Mouse (Mus musculus) spleen, postnatal 4 days (tissue): ENCODE measurements around the gene Ampd1.

Experiments used
- DNase-seq, 2 experiments: peaks; one replicate each; pipeline ENCODE4 v3.0.0; 2022; ENCODE audit warnings: low spot score in 2 of 2

The Ampd1 gene

DNA sequence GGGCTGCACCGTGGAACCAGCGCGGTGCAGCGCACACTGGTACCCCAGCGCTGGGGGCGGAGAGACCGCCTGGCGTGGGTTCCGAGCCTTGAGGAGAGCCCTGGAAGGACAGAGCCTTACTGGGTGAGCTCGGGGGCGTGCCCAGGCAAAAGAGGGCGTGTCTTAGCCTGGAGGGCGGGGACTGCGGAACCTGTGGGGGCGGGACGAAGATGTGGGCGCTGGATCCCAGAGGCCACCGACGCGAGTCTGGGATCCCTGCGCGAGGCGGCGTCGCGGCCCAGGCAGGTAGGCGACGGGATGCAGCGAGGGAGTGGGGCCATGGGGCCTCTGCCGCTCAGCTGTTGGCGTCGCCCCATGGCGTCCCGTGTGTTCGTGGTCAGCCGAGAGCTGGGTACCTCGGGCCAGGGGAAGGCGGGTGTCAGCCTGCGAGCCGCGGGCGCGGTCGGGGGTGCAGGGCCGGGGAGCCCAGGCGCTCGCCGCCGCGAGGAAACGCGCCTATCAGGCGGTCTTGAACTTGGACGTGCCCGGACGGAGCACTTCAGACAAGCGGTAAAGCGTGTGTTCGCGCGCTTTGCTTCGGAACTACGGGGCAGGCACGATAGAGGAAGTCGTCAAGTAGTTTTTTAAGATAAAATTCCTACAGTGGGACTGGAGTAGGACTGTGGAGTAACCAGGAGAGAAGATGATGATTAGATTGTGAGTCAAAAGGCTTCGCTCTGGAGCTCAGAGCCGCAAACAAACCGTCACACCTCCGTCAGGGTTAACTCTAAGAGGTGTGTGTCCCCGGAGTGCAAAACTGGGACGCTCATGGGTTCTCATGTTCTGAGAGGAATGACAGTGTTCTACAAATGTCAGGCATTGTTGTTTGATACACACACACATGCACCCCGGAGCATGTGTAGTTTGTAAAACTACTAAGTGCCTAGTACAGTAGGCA is 28.9 kb downstream of the Ampd1 start, which contains the start of gene Dennd2c:
Gene Dennd2c (plus strand): TSS at position 151 of the 937 bp plus-strand sequence.
- DNase-seq = peak; percentile 98 to 99

- DNase-seq = peak in 1 of 2 experiments; percentile 54
These were observed 33.9 kb downstream of the Ampd1 start for GRCm38 (mm10) chr3:103107565-103108240.

DNA sequence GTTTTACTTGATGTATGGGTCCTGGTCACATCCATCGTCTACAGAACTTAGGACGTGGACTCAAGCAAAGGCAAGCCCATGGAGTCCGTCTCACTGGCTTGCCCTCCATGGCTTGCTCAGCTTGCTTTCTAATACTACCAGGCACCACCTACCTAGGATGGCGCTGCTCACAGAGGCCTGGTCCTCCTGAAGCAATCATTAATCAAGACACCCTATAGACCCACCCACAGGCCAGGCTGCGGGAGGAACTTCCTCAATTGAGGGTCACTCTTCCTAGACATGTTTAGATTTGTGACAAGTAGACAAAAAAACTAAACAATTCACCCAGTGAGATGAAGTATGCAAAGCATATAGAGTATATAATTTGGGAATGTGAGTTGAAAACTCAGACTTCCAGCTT is 38.4 kb downstream of the Ampd1 start:
- DNase-seq = no peak

DNA sequence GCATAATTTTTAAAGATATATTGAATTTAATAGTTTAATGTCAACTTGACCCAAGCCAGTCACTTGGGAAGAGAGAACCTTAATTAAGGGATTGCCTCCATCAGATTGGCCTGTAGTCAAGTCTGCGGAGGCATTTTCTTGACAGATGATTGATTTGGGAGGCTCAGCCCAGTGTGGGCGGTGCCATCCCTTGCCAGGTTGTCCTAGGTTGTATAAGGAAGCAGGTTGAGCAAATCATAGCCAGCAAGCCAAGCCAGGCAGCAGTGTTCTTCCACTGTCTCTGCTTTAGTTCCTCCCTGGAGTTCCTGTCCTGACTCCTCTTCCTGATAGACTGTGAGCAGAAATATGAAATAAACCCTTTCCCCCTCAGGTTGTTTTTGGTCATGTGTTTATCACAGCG is 49.8 kb downstream of the Ampd1 start:
- DNase-seq = no peak

- no peak for DNase-seq
These were observed 52.3 kb downstream of the Ampd1 start for GRCm38 (mm10) chr3:103126138-103126537.

DNA sequence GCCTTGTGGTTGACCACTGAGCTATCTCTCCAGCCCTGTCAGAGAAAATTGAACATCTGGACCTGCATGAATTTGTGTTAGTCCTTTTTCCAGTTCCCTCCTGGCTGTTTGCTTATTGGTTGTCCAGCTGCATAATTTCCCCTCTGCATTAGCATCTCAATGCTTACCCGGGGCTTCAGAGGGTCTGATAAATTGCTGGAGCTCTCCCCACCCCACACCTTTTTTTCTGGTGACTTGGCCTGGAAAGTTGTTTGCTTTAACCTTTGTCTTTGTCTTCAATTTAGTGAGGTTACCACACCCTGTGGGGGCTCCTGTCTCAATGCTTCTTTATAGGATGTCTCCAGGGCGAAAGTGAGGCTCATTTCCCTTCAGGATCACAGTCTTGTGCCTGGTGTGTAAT is 53.4 kb downstream of the Ampd1 start:
- DNase-seq = no peak

- no peak for DNase-seq
These were observed 53.9 kb downstream of the Ampd1 start for GRCm38 (mm10) chr3:103127721-103128120.

DNA sequence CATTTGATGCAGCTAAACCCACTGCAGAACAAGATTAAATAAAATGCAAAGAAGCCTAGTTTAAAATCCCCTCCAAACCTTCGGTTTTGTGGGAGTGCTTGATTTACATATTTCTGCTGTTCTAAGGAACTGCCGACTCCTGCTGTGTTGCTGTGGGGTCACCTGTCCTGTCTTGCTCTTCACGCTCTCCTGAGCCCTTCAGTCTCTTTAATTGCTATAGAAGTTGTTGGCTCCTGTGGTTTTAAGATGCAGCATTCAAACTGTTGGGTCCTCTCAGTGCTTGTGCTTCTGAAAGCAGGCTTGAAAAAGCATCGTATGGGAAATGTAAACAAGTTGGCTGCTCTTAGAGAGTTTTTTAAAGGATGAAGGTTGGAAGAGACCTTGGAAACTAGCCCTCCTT is 54.4 kb downstream of the Ampd1 start:
- no peak for DNase-seq

DNA sequence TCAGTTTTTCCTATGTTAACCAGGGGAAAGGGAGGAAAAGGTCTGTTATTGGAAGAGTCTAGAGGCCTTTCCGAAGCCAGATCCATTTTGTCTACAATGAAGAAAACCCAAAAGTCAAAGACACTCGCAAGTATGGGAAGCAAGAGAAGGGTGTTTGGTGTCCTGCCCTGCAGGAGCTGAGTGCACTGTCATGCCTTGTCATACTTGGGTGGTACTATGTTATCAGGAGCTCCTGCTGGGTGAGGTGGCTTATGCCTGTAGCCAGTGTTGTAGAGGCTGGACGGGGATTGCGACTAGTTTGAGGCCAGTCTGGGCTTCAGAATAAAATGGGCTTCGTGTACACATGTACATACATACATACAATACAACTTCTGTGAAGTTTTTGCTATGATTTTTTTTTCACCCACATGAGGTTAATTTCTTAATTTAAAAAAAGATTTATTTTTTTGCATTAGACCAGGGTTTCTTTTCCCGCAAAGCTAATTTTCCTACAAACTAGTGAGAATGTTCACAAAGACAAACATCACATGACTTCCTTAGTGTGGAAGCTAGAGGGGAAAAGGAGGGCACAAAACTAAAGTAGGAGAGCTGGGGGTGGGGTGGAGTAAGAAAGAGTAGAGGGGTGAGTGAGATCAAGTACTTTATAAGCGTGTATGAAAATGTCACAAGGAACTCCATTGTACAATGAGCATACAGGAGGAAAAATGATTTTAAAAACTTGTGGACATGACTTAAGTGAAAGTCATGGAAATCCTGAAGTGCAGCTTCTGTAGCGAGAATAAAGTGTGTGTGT is 55.7 kb downstream of the Ampd1 start:
- DNase-seq = peak; percentile 77 to 80

GRCm38 (mm10) chr3:103130236-103130751 is 56.5 kb downstream of the Ampd1 start:
- peak; percentile 46 to 74 for DNase-seq

GRCm38 (mm10) chr3:103133098-103133497 is 59.3 kb downstream of the Ampd1 start:
- DNase-seq = no peak

GRCm38 (mm10) chr3:103136414-103137077 is 62.7 kb downstream of the Ampd1 start:
- no peak for DNase-seq

DNA sequence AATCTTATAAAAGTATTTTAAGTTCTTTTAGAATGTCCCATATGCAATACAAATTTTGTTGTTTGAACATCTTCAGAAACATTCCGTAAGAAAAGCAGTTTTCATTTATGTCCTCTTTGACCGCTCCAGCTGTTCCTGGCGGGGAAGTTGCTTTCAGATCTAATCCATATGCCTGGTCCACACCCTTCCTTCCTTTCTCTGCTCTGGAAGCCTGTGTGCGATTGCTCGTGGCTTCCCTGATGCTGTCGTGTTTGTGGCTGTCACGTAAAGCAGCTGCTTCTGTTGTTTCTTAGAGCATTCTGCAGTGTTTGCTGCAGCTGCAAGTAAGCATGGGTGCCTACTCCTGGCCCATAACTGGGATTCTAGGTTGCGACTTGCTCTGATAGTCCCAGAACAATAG is 65.2 kb downstream of the Ampd1 start:
- no peak for DNase-seq

DNA sequence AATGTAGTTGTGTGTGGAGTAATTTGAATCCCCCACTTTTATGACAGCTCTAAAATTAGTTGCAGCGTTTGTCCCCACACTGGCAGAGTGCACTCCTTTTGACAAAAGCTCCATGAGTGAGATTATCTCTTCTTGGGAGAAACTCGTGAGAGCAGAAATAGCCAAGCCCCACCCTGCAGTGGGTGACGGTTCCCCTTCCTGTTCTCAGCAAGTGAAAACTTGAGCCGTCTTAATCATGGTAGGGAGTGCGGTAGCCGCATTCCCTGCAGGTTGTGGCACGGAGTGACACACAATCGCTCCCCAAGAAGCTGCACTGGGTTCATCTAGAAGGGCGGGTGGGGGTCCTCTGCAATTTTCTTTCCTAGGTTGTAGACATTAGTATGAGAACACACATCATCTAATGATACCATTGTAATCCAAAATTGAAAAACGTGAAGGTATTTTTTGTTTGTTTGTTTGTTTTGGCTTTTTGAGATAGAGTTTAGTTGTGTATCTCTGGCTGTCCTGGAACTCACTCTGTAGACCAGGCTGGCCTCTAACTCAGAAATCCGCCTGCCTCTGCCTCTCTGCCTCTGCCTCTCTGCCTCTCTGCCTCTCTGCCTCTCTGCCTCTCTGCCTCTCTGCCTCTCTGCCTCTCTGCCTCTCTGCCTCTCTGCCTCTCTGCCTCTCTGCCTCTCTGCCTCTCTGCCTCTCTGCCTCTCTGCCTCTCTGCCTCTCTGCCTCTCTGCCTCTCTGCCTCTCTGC is 66.5 kb downstream of the Ampd1 start:
- peak; percentile 32 to 68 for DNase-seq

DNA sequence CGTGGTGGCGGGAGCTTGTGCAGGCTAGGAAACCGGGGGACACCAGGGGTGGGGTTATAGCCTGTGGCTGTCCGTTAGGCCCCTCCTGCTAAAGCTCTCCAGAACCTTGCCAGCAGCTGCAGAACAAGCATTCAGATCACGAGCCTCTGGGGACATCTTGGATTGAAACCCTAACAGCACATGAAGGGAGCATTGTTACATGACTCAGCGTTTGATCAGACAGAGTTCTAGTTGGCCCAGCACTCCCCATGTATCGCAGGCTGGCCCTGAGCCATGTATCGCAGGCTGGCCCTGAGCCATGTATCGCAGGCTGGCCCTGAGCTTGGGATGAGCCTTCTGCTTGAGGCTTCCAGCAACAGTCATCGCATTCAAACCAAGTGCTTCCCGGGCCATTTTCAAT is 67.5 kb downstream of the Ampd1 start:
- no peak for DNase-seq

DNA sequence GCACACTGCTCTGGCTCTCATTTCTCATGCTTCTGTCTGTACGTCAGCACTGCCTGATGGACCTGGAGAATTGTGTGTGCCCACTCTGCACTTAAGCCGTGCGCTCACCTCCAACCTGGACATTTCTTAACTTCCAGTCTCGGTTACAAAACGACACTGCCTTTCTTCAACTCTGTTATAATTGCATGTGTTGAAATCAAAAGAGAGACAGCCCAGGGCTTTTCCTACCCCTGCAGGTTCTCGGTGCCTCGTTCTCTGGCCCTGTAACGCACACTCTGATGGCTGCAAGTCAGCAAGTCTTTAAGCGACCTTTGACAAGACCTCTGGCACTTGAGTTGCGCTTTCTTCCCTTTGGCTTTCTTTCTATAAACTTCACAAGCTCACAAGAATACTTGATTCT is 68.6 kb downstream of the Ampd1 start:
- no peak for DNase-seq

DNA sequence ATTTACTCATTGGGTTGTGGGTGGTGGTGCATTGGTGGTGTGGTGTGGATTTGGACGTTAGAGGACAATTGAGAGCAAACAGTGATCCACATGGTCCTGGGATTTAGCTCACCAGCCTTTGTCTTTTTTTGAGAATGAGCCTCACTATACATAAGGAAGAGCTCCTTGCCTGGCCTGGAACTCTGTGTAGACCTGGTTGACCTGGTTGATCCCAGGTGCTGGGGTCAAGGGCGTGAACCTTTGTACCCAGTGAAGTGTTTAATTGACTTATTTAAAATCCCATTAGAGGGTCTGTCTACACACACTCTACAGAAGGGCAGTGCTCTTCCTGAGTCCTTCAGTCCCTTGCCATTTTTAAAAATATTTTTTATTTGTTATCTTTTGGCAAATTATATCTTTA is 71.5 kb downstream of the Ampd1 start:
- no peak for DNase-seq

DNA sequence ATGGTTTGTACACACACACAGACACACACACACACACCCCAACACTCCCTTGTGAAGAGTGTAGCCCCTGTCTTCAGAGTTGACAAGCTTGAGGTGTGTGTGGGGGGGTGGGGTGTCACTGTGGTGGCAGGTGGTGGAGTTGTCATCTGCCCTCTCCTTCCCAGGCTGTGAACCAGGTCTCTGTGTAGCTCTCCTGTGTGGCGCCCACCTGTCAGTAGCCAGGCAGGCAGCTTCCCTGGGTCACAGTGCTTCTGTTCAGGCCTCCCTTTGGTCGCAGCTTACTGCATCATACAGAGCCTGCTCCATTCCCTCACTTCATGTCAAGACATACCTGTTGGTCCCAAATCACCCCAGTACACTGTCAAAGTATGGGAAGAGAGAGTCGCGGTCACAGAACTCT is 72.0 kb downstream of the Ampd1 start:
- DNase-seq = no peak

- DNase-seq = no peak
These were observed 72.7 kb downstream of the Ampd1 start for GRCm38 (mm10) chr3:103146330-103147166.

DNA sequence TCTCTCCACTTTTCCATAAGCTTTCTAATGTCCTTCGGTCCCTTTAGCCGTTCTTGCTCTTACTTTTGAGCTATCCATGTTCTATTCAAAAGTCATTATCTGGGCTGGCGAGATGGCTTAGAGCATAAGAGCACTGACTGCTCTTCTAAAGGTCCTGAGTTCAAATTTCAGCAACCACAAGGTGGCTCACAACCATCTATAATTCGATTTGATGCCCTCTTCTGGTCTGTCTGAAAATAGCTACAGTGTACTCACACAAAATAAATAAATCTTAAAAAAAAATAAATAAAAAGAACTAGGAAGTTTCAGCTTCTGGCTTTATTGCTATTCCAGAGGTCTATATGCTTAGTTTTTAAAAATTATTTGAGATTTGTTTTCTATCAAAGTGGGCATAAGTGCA is 74.0 kb downstream of the Ampd1 start:
- no peak for DNase-seq
